In the genomic region with DNA sequence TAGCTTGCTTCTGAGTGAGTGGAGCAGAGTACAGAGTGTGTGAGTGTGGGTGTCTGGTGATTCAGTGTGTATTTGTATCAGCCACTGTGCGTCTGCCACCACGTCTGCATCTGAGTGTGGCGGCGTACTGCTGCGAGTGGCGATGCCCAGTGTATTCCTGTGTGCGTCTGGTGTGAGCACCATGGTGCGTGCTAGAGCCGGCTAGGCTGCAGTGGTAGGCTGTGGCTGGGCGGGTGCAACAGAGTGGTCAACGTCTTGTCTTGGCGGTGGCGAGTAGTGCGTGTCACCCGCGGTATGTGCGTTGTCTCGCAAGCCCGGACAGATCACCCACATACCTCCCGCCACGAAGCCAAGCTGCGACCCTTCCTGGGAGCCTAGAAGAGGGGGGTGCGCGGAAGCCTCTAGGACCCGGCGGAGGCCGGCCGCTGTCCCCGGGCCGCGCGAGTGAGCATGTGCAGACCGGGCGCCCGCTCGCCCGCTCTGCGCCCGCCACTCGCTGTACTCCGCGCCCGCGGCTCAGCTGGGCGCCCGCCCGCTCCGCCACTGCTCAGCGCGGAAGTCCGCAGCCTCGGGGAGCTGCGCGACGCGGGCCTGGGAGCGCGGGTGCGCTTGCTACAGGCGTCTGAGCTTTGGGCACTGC, we compare ENCODE assay signal across 8 mouse cellular contexts. TPM values are rescaled to one million over a fixed set of nuclear protein-coding genes. Genes with fewer than 3 reads are reported as not detected.
DNase-seq lines count a peak whose midpoint lies in the region; ATAC-seq and TF ChIP-seq lines count a peak whose summit lies in the region.

No protein-coding gene starts in this region.

- 4% methylated on average over 60 of the region's 60 CpGs for WGBS in liver, adult 2 months
- WGBS in heart, embryonic 13.5 days = 3% methylated on average over 59 of the region's 60 CpGs
- WGBS in liver, embryonic 14.5 days (ENCODE audit: insufficient replicate concordance) = 4% methylated on average over 54 of the region's 60 CpGs
- 1% methylated on average over 60 of the region's 60 CpGs for WGBS in olfactory bulb, adult 2 months

- H3K36me3 ChIP-seq in liver, adult 2 months (ENCODE audit: control insufficient read depth, insufficient read depth, low read length) = no peaks in the 10 kb centered on the region
- no peaks in the 10 kb centered on the region for H3K36me3 ChIP-seq in heart, embryonic 13.5 days
- no peaks in the 10 kb centered on the region for H3K36me3 ChIP-seq in liver, embryonic 14.5 days (replicated peaks; ENCODE audit: control insufficient read depth, insufficient read depth, low read depth)

- TF ChIP-seq POLR2A in liver, adult 2 months (IDR thresholded peaks at IDR 0.05; ENCODE audit: extremely low read depth, insufficient read depth, low read length) = no peak
- TF ChIP-seq POLR2A in olfactory bulb, adult 2 months (IDR thresholded peaks at IDR 0.05; ENCODE audit: insufficient read depth, low read depth, low read length) = peak; percentile 66

- H3K4me3 ChIP-seq in liver, adult 2 months (ENCODE audit: insufficient read depth, low read depth, low read length) = peak overlapping the region; percentile 49
- H3K4me3 ChIP-seq in heart, embryonic 13.5 days = peak overlapping the region; percentile 64
- H3K4me3 ChIP-seq in liver, embryonic 14.5 days (ENCODE audit: insufficient read depth in 1 of 2, low read depth in 2 of 2, low read length in 2 of 2) = peak overlapping the region in 1 of 2 experiments; percentile 42; a peak in 2 of 4 replicates
- peak overlapping the region; percentile 63 for H3K4me3 ChIP-seq in olfactory bulb, adult 2 months (ENCODE audit: insufficient read depth, low read depth, low read length)

- H3K27me3 ChIP-seq in liver, adult 2 months (ENCODE audit: control insufficient read depth, insufficient read depth, low read length) = peaks cover 4% of the 10 kb centered on the region; the same call in 1 of the 2 replicates
- peaks cover 69% of the 10 kb centered on the region for H3K27me3 ChIP-seq in heart, embryonic 13.5 days (replicated peaks)
- H3K27me3 ChIP-seq in liver, embryonic 14.5 days (ENCODE audit: control insufficient read depth, insufficient read depth, low read length) = peaks cover 20% of the 10 kb centered on the region

- H3K9ac ChIP-seq in liver, adult 2 months (ENCODE audit: low read depth, low read length) = peak overlapping the region; percentile 48; the same call in 1 of the 2 replicates
- peak overlapping the region; percentile 79 for H3K9ac ChIP-seq in heart, embryonic 13.5 days
- H3K9ac ChIP-seq in liver, embryonic 14.5 days (replicated peaks) = no peak overlapping the region

- no peak for TF ChIP-seq EP300 in liver, embryonic 14.5 days (IDR thresholded peaks at IDR 0.05; ENCODE audit: low read depth)

- ATAC-seq in heart, embryonic 13.5 days (ENCODE audit: extremely low read depth, insufficient number of reproducible peaks, low FRiP score, low TSS enrichment) = no peak
- no peak for ATAC-seq in liver, embryonic 14.5 days (ENCODE audit: insufficient read depth)

- H3K27ac ChIP-seq in liver, adult 2 months (replicated peaks; ENCODE audit: insufficient read depth, low read depth, low read length) = no peak overlapping the region
- no peak overlapping the region for H3K27ac ChIP-seq in heart, embryonic 13.5 days (replicated peaks)
- H3K27ac ChIP-seq in liver, embryonic 14.5 days = no peak overlapping the region
- peak overlapping the region; percentile 43; the same call in 1 of the 2 replicates for H3K27ac ChIP-seq in olfactory bulb, adult 2 months (ENCODE audit: insufficient read depth, low read depth, low read length)

- no peak for DNase-seq in liver, adult 2 months (ENCODE audit: extremely low read depth, low read depth, low spot score)
- no peak for DNase-seq in liver
- peak; percentile 78 for DNase-seq in embryo, embryonic 10.5 days (ENCODE audit: low spot score)
- peak; percentile 48 to 73 for DNase-seq in kidney, postnatal 25 days
- DNase-seq in liver, embryonic 14.5 days (ENCODE audit: low read depth in 3 of 3, low spot score in 3 of 3) = no peak
- no peak for DNase-seq in spleen, postnatal 14 days (ENCODE audit: low spot score in 2 of 2)

- H3K9me3 ChIP-seq in heart, embryonic 13.5 days = 0 out of 2 replicates have a peak, but pooled peaks cover 4% of the 10 kb centered on the region
- no peaks in the 10 kb centered on the region for H3K9me3 ChIP-seq in liver, embryonic 14.5 days (ENCODE audit: control insufficient read depth, low read length)

- H3K4me2 ChIP-seq in heart, embryonic 13.5 days = peak overlapping the region; percentile 98
- H3K4me2 ChIP-seq in liver, embryonic 14.5 days (ENCODE audit: low read depth) = peak overlapping the region; percentile 46

- TF ChIP-seq CTCF in liver, adult 2 months (IDR thresholded peaks at IDR 0.05; ENCODE audit: low read depth, low read length) = no peak
- no peak for TF ChIP-seq CTCF in liver, embryonic 14.5 days (IDR thresholded peaks at IDR 0.05; ENCODE audit: low read depth)
- no peak for TF ChIP-seq CTCF in olfactory bulb, adult 2 months (IDR thresholded peaks at IDR 0.05; ENCODE audit: insufficient read depth, low read depth, low read length)

- no peaks in the 10 kb centered on the region for H3K79me2 ChIP-seq in liver, adult 2 months (ENCODE audit: control insufficient read depth, insufficient read depth, low read length)

- no peaks in the 10 kb centered on the region for H3K4me1 ChIP-seq in liver, adult 2 months (ENCODE audit: control insufficient read depth, insufficient read depth, low read length)
- H3K4me1 ChIP-seq in heart, embryonic 13.5 days = peaks cover 10% of the 10 kb centered on the region
- H3K4me1 ChIP-seq in liver, embryonic 14.5 days (replicated peaks; ENCODE audit: control insufficient read depth in 2 of 2, insufficient read depth in 2 of 2, low read length in 1 of 2) = no peaks in the 10 kb centered on the region
- peaks cover 10% of the 10 kb centered on the region for H3K4me1 ChIP-seq in olfactory bulb, adult 2 months (ENCODE audit: control insufficient read depth, insufficient read depth, low read length)

RNA-seq across cellular contexts. Expression of gene Wscd1, which starts 0.9 kb away (rescaled TPM):
- total RNA-seq in liver, adult 2 months (2014; rRNA removed) = 0.46 and 0.54 TPM in 2 replicates
- 0.24 and 0.37 TPM in 2 replicates for polyA plus RNA-seq in liver, adult 2 months (2012; rRNA removed)
- polyA plus RNA-seq in heart, embryonic 13.5 days (2015; fragmentation: Nextera tagmentation; extraction: Ambion mirVana) = 4.1 and 4.8 TPM in 2 replicates
- polyA plus RNA-seq in liver, embryonic 14.5 days (2012; rRNA removed) = 0.09 and 0.24 TPM in 2 replicates
- 0.23 and 0.24 TPM in 2 replicates for polyA plus RNA-seq in liver, embryonic 14.5 days (2014; fragmentation: Nextera tagmentation; extraction: Ambion mirVana)
- not detected in 2 replicates for polyA plus RNA-seq in olfactory bulb, adult 2 months (2012; ENCODE audit: insufficient read depth, insufficient read length, low replicate concordance, missing spikeins)

Comparison
In these comparisons a context has a peak if more than half of its experiments do, and no peak if none do; other contexts are left out.
1. DNase-seq: peak in embryo, embryonic 10.5 days (single experiment) and kidney, postnatal 25 days (2 of 2); none in liver, adult 2 months (single experiment), liver (single experiment), liver, embryonic 14.5 days (0 of 3) and spleen, postnatal 14 days (0 of 2).